8 mouse cellular contexts compared by ENCODE assay signal in genomic region chr1:62702743-62703142, GRCm38 (mm10). TPM values are rescaled to one million over a fixed set of nuclear protein-coding genes. Genes with fewer than 3 reads are reported as not detected.
DNase-seq lines count a peak whose midpoint lies in the region; ATAC-seq lines count a peak whose summit lies in the region.

No protein-coding gene starts in this region.

- peak overlapping the region; percentile 92 for H3K4me2 ChIP-seq in kidney, embryonic 14.5 days (replicated peaks; ENCODE audit: low read depth, low read length)
- peak overlapping the region; percentile 100 for H3K4me2 ChIP-seq in heart, embryonic 14.5 days (ENCODE audit: low read length)
- H3K4me2 ChIP-seq in liver, embryonic 15.5 days: peak overlapping the region; percentile 76

- no peaks in the 10 kb centered on the region for H3K9me3 ChIP-seq in kidney, embryonic 14.5 days (ENCODE audit: control insufficient read depth, low read length)
- no peaks in the 10 kb centered on the region for H3K9me3 ChIP-seq in heart, embryonic 14.5 days (ENCODE audit: control insufficient read depth, low read length)
- no peaks in the 10 kb centered on the region for H3K9me3 ChIP-seq in liver, embryonic 15.5 days (replicated peaks)

- peak overlapping the region; percentile 58 for H3K4me3 ChIP-seq in kidney, embryonic 14.5 days (ENCODE audit: low read length)
- peak overlapping the region; percentile 55 to 75 for H3K4me3 ChIP-seq in heart, embryonic 14.5 days (ENCODE audit: control insufficient read depth in 1 of 2, insufficient read depth in 1 of 2, low read depth in 1 of 2, low read length in 2 of 2)
- peak overlapping the region; percentile 54 for H3K4me3 ChIP-seq in liver, embryonic 15.5 days (replicated peaks)

- H3K27me3 ChIP-seq in kidney, embryonic 14.5 days (ENCODE audit: control insufficient read depth, insufficient read depth, low read length): peaks cover 54% of the 10 kb centered on the region
- H3K27me3 ChIP-seq in heart, embryonic 14.5 days (ENCODE audit: control insufficient read depth, insufficient read depth, low read length): peaks cover 13% of the 10 kb centered on the region
- peaks cover 69% of the 10 kb centered on the region for H3K27me3 ChIP-seq in liver, embryonic 15.5 days

- no peaks in the 10 kb centered on the region for H3K36me3 ChIP-seq in kidney, embryonic 14.5 days (ENCODE audit: control insufficient read depth, insufficient read depth, low read length)
- no peaks in the 10 kb centered on the region for H3K36me3 ChIP-seq in heart, embryonic 14.5 days (ENCODE audit: control insufficient read depth, insufficient read depth, low read length)
- H3K36me3 ChIP-seq in liver, embryonic 15.5 days (replicated peaks): no peaks in the 10 kb centered on the region

- WGBS in kidney, embryonic 14.5 days: under 1% methylated on average over 25 of the region's 25 CpGs
- under 1% methylated on average over 25 of the region's 25 CpGs for WGBS in heart, embryonic 14.5 days
- under 1% methylated on average over 25 of the region's 25 CpGs for WGBS in liver, embryonic 15.5 days (ENCODE audit: insufficient replicate concordance)

- H3K27ac ChIP-seq in kidney, embryonic 14.5 days (ENCODE audit: low read depth, low read length): no peak overlapping the region
- peak overlapping the region in 1 of 2 experiments; percentile 61; a peak in 1 of 4 replicates for H3K27ac ChIP-seq in heart, embryonic 14.5 days (replicated peaks in 1 of 2; ENCODE audit: control insufficient read depth in 1 of 2, insufficient read depth in 1 of 2, low read depth in 2 of 2, low read length in 2 of 2)
- no peak overlapping the region for H3K27ac ChIP-seq in liver, embryonic 15.5 days (replicated peaks)

- H3K9ac ChIP-seq in kidney, embryonic 14.5 days (ENCODE audit: low read depth, low read length): peak overlapping the region; percentile 61
- H3K9ac ChIP-seq in heart, embryonic 14.5 days (ENCODE audit: low read length): peak overlapping the region; percentile 79
- H3K9ac ChIP-seq in liver, embryonic 15.5 days: no peak overlapping the region

- H3K4me1 ChIP-seq in kidney, embryonic 14.5 days (ENCODE audit: control insufficient read depth, insufficient read depth, low read length): peaks cover 24% of the 10 kb centered on the region; the same call in 1 of the 2 replicates
- H3K4me1 ChIP-seq in heart, embryonic 14.5 days (ENCODE audit: control insufficient read depth in 2 of 2, insufficient read depth in 2 of 2, low read length in 2 of 2): peaks cover 7 to 15% of the 10 kb centered on the region in 2 experiments; a peak in 3 of 4 replicates
- H3K4me1 ChIP-seq in liver, embryonic 15.5 days (replicated peaks): peaks cover 11% of the 10 kb centered on the region

- DNase-seq in kidney, adult 9 months: no peak
- DNase-seq in brain, adult 2 months (ENCODE audit: low read depth, low spot score): peak; percentile 40
- no peak for DNase-seq in left cerebral cortex, adult 18-20 months (ENCODE audit: low spot score in 2 of 2)
- no peak for DNase-seq in ovary, postnatal 10 days (ENCODE audit: low spot score)
- DNase-seq in spleen, adult 18-20 months: no peak

- no peak for ATAC-seq in kidney, embryonic 14.5 days (ENCODE audit: low FRiP score, low TSS enrichment)
- no peak for ATAC-seq in heart, embryonic 14.5 days (ENCODE audit: insufficient number of reproducible peaks, insufficient read depth, low FRiP score, low read depth)
- no peak for ATAC-seq in liver, embryonic 15.5 days (ENCODE audit: insufficient read depth)

RNA-seq across cellular contexts. Expression of gene Nrp2, which starts 0.3 kb away (rescaled TPM):
- polyA plus RNA-seq in kidney, embryonic 14.5 days (2014; fragmentation: Nextera tagmentation; extraction: Ambion mirVana): 5.5 and 7.1 TPM in 2 replicates
- 6.1 and 7.5 TPM in 2 replicates for polyA plus RNA-seq in heart, embryonic 14.5 days (2014; fragmentation: Nextera tagmentation; extraction: Ambion mirVana)
- polyA plus RNA-seq in liver, embryonic 15.5 days (2015; fragmentation: Nextera tagmentation; extraction: Ambion mirVana): 0.71 and 0.75 TPM in 2 replicates
- 10 to 100 TPM; 29.4 to 31.2 TPM for total RNA-seq in left cerebral cortex, adult 18-20 months (2021)
